Mouse (Mus musculus) right cerebral cortex, adult 18-20 months (tissue): ENCODE data around the gene Cntnap1.
"Not testable (repeated sequence)": the region's sequence is repeated elsewhere in the genome, so short reads cannot be mapped to it uniquely, and the experiment has no call there.

Experiments used
- DNase-seq: peaks from one replicate; pipeline ENCODE4 v3.0.0; 2022; ENCODE audit warnings: mixed read lengths

The Cntnap1 gene

GRCm38 (mm10) chr11:101149178-101150105 lies 20.9 kb upstream of the Cntnap1 start:
- DNase-seq: no peak

GRCm38 (mm10) chr11:101151063-101151462 lies 19.3 kb upstream of the Cntnap1 start:
- DNase-seq: no peak

DNA sequence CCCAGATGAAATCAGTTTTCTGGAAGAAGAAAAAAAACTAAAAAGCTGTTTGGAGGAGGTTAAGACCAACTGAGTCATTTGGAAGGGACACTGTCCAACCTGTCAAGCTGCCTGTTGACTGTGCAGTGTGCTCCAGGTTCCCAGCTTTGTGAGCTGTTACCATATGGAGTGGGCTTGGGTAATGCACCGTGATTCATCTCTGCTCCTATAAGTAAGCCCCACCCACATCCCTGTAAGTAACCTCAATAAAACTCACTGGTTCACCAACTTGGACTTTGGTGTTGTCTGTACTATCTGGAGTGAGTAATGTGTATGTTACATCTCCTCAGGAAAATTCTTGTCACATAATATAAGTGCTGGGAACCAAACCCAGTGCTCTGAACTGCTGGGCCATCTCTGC lies 17.5 kb upstream of the Cntnap1 start:
- no peak for DNase-seq

- no peak for DNase-seq
Measured at GRCm38 (mm10) chr11:101154648-101155047, 15.7 kb upstream of the Cntnap1 start.

GRCm38 (mm10) chr11:101155151-101155550 lies 15.2 kb upstream of the Cntnap1 start:
- no peak for DNase-seq

DNA sequence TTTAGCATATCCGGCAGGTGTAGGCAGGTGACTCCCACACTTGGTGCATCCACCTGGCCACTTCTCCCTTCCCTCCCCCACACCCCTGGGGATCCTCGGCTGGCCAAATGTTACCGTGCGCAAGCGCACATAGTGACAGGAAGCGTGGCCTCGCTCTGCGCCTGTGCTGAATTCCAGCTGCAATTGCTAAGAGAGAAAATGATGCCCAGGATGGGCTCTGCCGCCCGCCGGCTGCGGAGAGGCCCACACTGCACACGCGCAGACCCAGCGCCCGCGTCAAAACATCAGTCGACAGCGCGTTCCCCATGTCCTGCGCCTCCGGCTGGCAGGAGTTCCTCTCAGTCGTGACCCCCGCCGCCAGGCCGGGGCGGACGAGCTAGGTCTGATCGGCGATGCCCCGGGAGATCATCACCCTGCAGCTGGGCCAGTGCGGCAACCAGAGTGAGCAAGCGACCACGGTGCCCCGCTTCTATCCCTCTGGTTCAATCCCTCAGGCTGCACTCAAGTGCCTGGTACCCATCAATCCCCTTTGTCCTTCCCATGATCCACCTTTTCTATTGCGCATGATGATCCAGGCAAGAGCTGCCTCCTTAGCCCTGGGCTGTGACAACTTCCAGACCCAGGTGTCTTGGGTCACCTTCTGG lies 14.5 kb upstream of the Cntnap1 start, which contains the start of gene Tubg2:
TSS of gene Tubg2 (plus strand) at position 180 of the 644 bp plus-strand sequence.
- DNase-seq: peak; percentile 90

DNA sequence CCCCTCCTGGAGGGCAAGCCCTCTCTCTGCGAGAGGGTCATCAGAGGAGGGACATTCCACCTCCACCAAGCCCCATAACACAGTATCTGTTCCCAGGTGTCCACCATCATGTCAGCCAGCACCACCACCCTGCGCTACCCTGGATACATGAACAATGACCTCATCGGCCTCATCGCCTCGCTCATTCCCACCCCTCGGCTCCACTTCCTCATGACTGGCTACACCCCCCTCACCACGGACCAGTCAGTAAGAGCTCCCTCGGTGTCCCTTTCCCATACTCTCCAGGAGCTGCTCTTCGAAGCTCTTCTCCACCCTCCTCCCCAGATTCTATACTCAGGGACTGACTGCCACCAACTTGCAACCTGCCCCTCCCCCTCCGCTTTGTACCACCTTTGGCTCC lies 10.2 kb upstream of the Cntnap1 start:
- DNase-seq: not testable (repeated sequence)

DNA sequence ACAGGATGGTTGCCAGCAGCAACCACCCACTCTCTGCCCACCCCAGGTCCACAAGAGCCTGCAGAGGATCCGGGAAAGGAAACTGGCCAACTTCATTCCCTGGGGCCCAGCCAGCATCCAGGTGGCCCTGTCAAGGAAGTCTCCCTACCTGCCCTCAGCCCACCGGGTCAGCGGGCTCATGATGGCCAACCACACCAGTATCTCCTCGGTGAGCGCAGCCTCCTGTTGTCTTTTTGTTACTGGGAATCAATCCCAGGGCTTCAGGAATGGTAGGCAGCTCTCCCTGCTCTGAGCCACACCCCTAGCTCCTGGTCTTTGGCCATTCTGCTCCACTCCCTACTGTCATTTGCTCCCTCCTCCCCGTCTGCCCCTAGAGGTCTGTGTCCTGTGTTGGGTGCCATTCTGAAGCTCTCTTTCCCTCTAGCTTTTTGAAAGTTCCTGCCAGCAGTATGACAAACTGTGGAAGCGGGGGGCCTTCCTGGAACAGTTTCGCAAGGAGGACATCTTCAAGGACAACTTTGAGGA lies 9.3 kb upstream of the Cntnap1 start:
- not testable (repeated sequence) for DNase-seq

- no peak for DNase-seq
Measured at GRCm38 (mm10) chr11:101161551-101161950, 8.8 kb upstream of the Cntnap1 start.

- DNase-seq: no peak
Measured at GRCm38 (mm10) chr11:101162301-101162700, 8.0 kb upstream of the Cntnap1 start.

GRCm38 (mm10) chr11:101162772-101163171 lies 7.6 kb upstream of the Cntnap1 start:
- peak; percentile 50 for DNase-seq

GRCm38 (mm10) chr11:101163476-101164350 lies 6.6 kb upstream of the Cntnap1 start:
- DNase-seq: no peak

- DNase-seq: no peak
Measured at GRCm38 (mm10) chr11:101164351-101164665, 6.0 kb upstream of the Cntnap1 start.

DNA sequence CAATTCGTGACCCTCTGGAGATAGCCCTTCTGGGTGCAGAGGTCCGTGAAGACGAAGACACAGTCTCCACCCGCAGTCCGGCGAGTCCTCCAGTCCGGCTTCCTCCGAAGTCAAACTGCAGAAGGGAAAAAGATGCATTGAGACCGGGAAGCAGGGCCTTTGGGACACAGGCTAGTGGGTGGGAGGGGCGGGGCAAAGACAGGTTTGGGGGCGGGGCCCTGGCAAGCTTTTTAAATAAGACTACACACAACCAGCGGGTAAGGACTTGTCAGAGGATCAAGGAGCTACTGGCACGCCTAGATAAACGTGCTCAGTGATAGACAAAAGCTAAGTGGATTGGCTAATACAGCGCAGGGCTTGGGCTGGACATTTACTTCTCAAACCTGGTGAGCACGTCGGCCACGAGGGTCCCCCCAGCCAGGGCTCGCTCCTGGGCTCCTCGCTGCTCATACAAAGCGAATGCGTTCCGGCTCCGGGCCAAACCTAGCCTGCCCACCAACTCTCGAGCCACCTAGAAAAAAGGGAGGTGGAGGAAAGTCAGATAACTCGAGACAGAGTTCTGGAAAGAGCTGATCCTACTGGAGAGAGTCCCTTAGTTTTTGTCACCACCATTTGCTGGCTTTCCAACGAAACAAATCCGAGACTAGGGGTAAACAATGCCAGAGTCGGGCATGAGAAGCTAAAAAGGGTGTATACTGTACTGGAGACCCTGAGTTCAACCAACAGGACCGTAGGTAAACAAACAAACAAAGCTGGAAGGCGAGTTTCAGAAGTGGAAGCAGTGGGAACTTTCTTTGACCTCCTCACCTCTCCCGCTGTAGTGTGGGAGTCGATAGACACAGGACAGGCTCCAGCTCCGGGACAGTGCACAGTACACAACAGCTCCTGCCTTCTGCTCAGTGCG lies 5.4 kb upstream of the Cntnap1 start:
- DNase-seq: no peak

- DNase-seq: no peak
Measured at GRCm38 (mm10) chr11:101166357-101166756, 4.0 kb upstream of the Cntnap1 start.

- no peak for DNase-seq
Measured at GRCm38 (mm10) chr11:101167211-101167962, 2.9 kb upstream of the Cntnap1 start.

- DNase-seq: no peak
Measured at GRCm38 (mm10) chr11:101167963-101168300, 2.4 kb upstream of the Cntnap1 start.

DNA sequence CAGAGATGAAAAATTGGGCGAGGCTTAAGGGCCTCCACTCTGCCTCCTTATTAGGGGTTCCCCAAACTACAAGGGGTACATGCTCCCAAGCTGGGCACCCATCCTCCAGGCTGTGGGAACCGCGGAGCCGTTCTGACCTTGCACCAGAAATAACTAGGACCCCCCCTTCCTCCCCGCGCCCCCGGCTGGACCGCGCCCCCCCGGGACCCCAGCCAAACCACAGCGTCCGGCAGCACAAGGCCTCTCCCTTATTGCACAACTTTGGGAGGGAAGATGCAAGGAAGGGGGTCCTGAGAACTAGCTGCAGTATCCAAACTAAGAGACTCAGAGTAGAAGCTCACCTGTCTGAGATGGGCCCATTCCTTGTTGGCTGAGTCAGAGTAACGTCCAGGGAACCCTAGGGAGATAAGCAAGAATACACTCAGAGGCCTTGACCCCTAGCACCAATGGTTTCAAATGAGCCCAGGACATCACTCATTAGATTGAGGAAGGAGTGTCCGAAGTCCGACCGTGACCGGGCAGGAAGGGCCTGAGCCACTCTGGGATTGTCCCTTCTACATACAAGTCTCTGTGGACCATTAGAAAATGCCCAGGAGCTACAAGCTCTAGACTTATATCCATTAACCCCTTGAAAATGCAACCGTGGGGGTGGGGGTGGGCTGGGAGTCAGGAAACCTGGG lies 1.9 kb upstream of the Cntnap1 start:
- no peak for DNase-seq

GRCm38 (mm10) chr11:101169301-101170107 lies 819 bp upstream of the Cntnap1 start:
- no peak for DNase-seq
